Mouse (Mus musculus) liver, embryonic 16.5 days (tissue): ENCODE results near the gene Nek5. TPM values are rescaled to one million over a fixed set of nuclear protein-coding genes. Genes with fewer than 3 reads are reported as not detected.

ENCODE experiments used
- ATAC-seq: fragments of 200-750 bp; cut with Nextera tagmentation; 2 replicates; pipeline ENCODE4 v1.8.0; 2017; ENCODE audit warnings: low read depth, mild to moderate bottlenecking, moderate number of reproducible peaks, moderate library complexity
- H3K27ac ChIP-seq: fragments of 300-500 bp; sonication (generic); 2 replicates; pipeline ENCODE4 v1.5.1; 2014; ENCODE audit warnings: mild to moderate bottlenecking, low read length
- H3K27me3 ChIP-seq: fragments of 300-500 bp; sonication (generic); 2 replicates; pipeline ENCODE4 v1.6.1; 2014; ENCODE audit warnings: low read depth, low read length, mixed read lengths; ENCODE audit not compliant: control insufficient read depth, insufficient read depth
- H3K36me3 ChIP-seq: fragments of 300-500 bp; sonication (generic); 2 replicates; pipeline ENCODE4 v1.6.1; 2014; ENCODE audit warnings: mild to moderate bottlenecking; ENCODE audit not compliant: control insufficient read depth, insufficient read depth
- H3K4me1 ChIP-seq: fragments of 300-500 bp; sonication (generic); 2 replicates; pipeline ENCODE4 v1.6.1; 2014; ENCODE audit warnings: low read depth, low read length, mixed read lengths; ENCODE audit not compliant: control insufficient read depth
- H3K4me2 ChIP-seq: fragments of 300-500 bp; sonication (generic); 2 replicates; pipeline ENCODE4 v1.6.1; 2014; ENCODE audit warnings: low read depth, low read length, mixed read lengths
- H3K4me3 ChIP-seq: fragments of 300-500 bp; sonication (generic); 2 replicates; pipeline ENCODE4 v1.5.1; 2014; ENCODE audit warnings: low read depth, mild to moderate bottlenecking, low read length
- H3K9ac ChIP-seq: fragments of 300-500 bp; sonication (generic); 2 replicates; pipeline ENCODE4 v1.6.1; 2014; ENCODE audit warnings: low read depth, low read length
- H3K9me3 ChIP-seq: fragments of 300-500 bp; sonication (generic); replicated peaks from 2 replicates; pipeline ENCODE4 v1.6.1; 2016; ENCODE audit warnings: low read length; ENCODE audit not compliant: control insufficient read depth
- WGBS: fragments of 180-500 bp; shearing (Covaris S2); extraction: QIAGEN DNeasy Blood & Tissue Kit; methylation state at CpG from one replicate; pipeline ENCODE4 v1.1.7; 2014; ENCODE audit not compliant: insufficient replicate concordance; 5-methylcytosine and 5-hydroxymethylcytosine counted together
- polyA plus RNA-seq: library from polyadenylated mRNA; unstranded; fragments of >200 nt; fragmentation: Nextera tagmentation; extraction: Ambion mirVana; gene quantifications from 2 replicates; pipeline ENCODE4 v1.2.1, GENCODE M21; 2015

Nek5 gene
- 0.06 and 0.15 TPM in 2 replicates for polyA plus RNA-seq

GRCm38 (mm10) chr8:22124220-22125152 is at the start of gene Nek5:
TSS of gene Nek5 (minus strand) at chr8:22125053.
- no peak within 1 kb of the TSS for H3K27ac ChIP-seq
- peak within 1 kb of the TSS; percentile 42; the same call in 1 of the 2 replicates for H3K9ac ChIP-seq
- no peaks in the 10 kb centered on the region; the same call in 1 of the 2 replicates for H3K27me3 ChIP-seq
- WGBS: 3% methylated on average over 29 of the region's 29 CpGs
- H3K9me3 ChIP-seq: no peaks in the 10 kb centered on the region
- H3K4me3 ChIP-seq: peak within 1 kb of the TSS; percentile 58
- peak; percentile 79 for ATAC-seq
- H3K36me3 ChIP-seq: no peaks in the 10 kb centered on the region
- peaks cover 9% of the 10 kb centered on the region for H3K4me1 ChIP-seq
- peak within 1 kb of the TSS; percentile 72 for H3K4me2 ChIP-seq

- Histone ChIP-seq H3K27me3 (no peaks in the 10 kb centered on the region), H3K9me3 (no peaks in the 10 kb centered on the region), H3K36me3 (peaks cover 22% of the 10 kb centered on the region), H3K4me3 (no peak overlapping the region), H3K4me2 (no peak overlapping the region), H3K9ac (no peak overlapping the region), H3K27ac (no peak overlapping the region), H3K4me1 (peaks cover 12% of the 10 kb centered on the region)
- WGBS: 87% methylated on average over 5 of the region's 5 CpGs
- ATAC-seq: no peak
Measured at GRCm38 (mm10) chr8:22169167-22169566, 44.3 kb upstream of the Nek5 start.

GRCm38 (mm10) chr8:22166080-22166603 is 41.3 kb upstream of the Nek5 start, which contains the start of gene Nek3:
TSS of gene Nek3 (minus strand) at chr8:22166435.
- peak; percentile 97 for ATAC-seq
- Histone ChIP-seq H3K27me3 (no peaks in the 10 kb centered on the region), H3K9me3 (no peaks in the 10 kb centered on the region), H3K4me1 (peaks cover 12% of the 10 kb centered on the region), H3K4me3 (peak within 1 kb of the TSS; percentile 83), H3K4me2 (peak within 1 kb of the TSS; percentile 85), H3K36me3 (peaks cover 17% of the 10 kb centered on the region), H3K27ac (peak within 1 kb of the TSS; percentile 74), H3K9ac (peak within 1 kb of the TSS; percentile 73)
- WGBS: under 1% methylated on average over 38 of the region's 43 CpGs

- no peaks in the 10 kb centered on the region for H3K9me3 ChIP-seq
- WGBS: 44% methylated on average over 10 of the region's 10 CpGs
- peak; percentile 27 for ATAC-seq
- H3K36me3 ChIP-seq: peaks cover 17% of the 10 kb centered on the region
- H3K27me3 ChIP-seq: no peaks in the 10 kb centered on the region
- peak overlapping the region; percentile 73 for H3K9ac ChIP-seq
- H3K4me1 ChIP-seq: peaks cover 12% of the 10 kb centered on the region
- peak overlapping the region; percentile 83 for H3K4me3 ChIP-seq
- H3K27ac ChIP-seq: peak overlapping the region; percentile 74; the same call in 1 of the 2 replicates
- peak overlapping the region; percentile 85 for H3K4me2 ChIP-seq
Measured at GRCm38 (mm10) chr8:22165251-22166079, 40.6 kb upstream of the Nek5 start.

- Histone ChIP-seq H3K9me3 (no peaks in the 10 kb centered on the region), H3K27ac (no peak overlapping the region), H3K27me3 (no peaks in the 10 kb centered on the region), H3K9ac (no peak overlapping the region), H3K36me3 (peaks cover 14% of the 10 kb centered on the region), H3K4me1 (peaks cover 12% of the 10 kb centered on the region), H3K4me3 (no peak overlapping the region), H3K4me2 (no peak overlapping the region)
- no peak for ATAC-seq
- WGBS: 82% methylated on average over 10 of the region's 10 CpGs
Measured at GRCm38 (mm10) chr8:22164431-22164830, 39.6 kb upstream of the Nek5 start.

GRCm38 (mm10) chr8:22162206-22162605 is 37.4 kb upstream of the Nek5 start:
- no peak overlapping the region for H3K27ac ChIP-seq
- no peak overlapping the region for H3K4me2 ChIP-seq
- H3K4me1 ChIP-seq: peaks cover 12% of the 10 kb centered on the region
- no peaks in the 10 kb centered on the region for H3K27me3 ChIP-seq
- H3K9ac ChIP-seq: no peak overlapping the region
- ATAC-seq: no peak
- H3K9me3 ChIP-seq: no peaks in the 10 kb centered on the region
- H3K4me3 ChIP-seq: no peak overlapping the region
- WGBS: 77% methylated on average over 8 of the region's 8 CpGs
- H3K36me3 ChIP-seq: no peaks in the 10 kb centered on the region

- Histone ChIP-seq H3K9ac (no peak overlapping the region), H3K27me3 (no peaks in the 10 kb centered on the region), H3K36me3 (no peaks in the 10 kb centered on the region), H3K4me1 (no peaks in the 10 kb centered on the region), H3K9me3 (no peaks in the 10 kb centered on the region), H3K4me2 (no peak overlapping the region), H3K4me3 (no peak overlapping the region), H3K27ac (no peak overlapping the region)
- 69% methylated on average over 3 of the region's 3 CpGs for WGBS
- ATAC-seq: no peak
Measured at GRCm38 (mm10) chr8:22150345-22150663, 25.5 kb upstream of the Nek5 start.

- Histone ChIP-seq H3K9ac (no peak overlapping the region), H3K27ac (no peak overlapping the region), H3K4me2 (no peak overlapping the region), H3K4me3 (no peak overlapping the region), H3K9me3 (no peaks in the 10 kb centered on the region), H3K4me1 (no peaks in the 10 kb centered on the region), H3K27me3 (no peaks in the 10 kb centered on the region), H3K36me3 (no peaks in the 10 kb centered on the region)
- no peak for ATAC-seq
- 80% methylated on average over 11 of the region's 11 CpGs for WGBS
Measured at GRCm38 (mm10) chr8:22149643-22150344, 24.9 kb upstream of the Nek5 start.
